Mouse (Mus musculus) hindbrain, embryonic 11.5 days (tissue): ENCODE data around the gene Krt12. TPM values are rescaled to one million over a fixed set of nuclear protein-coding genes. Genes with fewer than 3 reads are reported as not detected.

Source experiments
- ATAC-seq: fragments of 200-750 bp; cut with Nextera tagmentation; 2 replicates; pipeline ENCODE4 v1.8.0; 2017; ENCODE audit warnings: mild to moderate bottlenecking, moderate TSS enrichment, moderate library complexity; ENCODE audit not compliant: low FRiP score
- DNase-seq: peaks from one replicate; pipeline ENCODE4 v3.0.0-alpha.2; 2015; ENCODE audit warnings: low spot score
- H3K27ac ChIP-seq: fragments of 300-500 bp; sonication (generic); 2 replicates; pipeline ENCODE4 v1.5.1; 2014; ENCODE audit warnings: mild to moderate bottlenecking, low read depth, low read length
- H3K27me3 ChIP-seq: fragments of 300-500 bp; sonication (generic); 2 replicates; pipeline ENCODE4 v1.6.1; 2014; ENCODE audit warnings: mild to moderate bottlenecking, low read length, moderate library complexity, mixed read lengths; ENCODE audit not compliant: control insufficient read depth, insufficient read depth
- H3K36me3 ChIP-seq: fragments of 300-500 bp; sonication (generic); 2 replicates; pipeline ENCODE4 v1.6.1; 2014; ENCODE audit warnings: mild to moderate bottlenecking, low read length, moderate library complexity, mixed read lengths; ENCODE audit not compliant: control insufficient read depth, insufficient read depth
- H3K4me1 ChIP-seq: fragments of 300-500 bp; sonication (generic); replicated peaks from 2 replicates; pipeline ENCODE4 v1.6.1; 2014; ENCODE audit warnings: low read length, mixed read lengths; ENCODE audit not compliant: control insufficient read depth, insufficient read depth
- H3K4me2 ChIP-seq: fragments of 300-500 bp; sonication (generic); replicated peaks from 2 replicates; pipeline ENCODE4 v1.6.1; 2014; ENCODE audit warnings: mild to moderate bottlenecking, low read depth, low read length
- H3K4me3 ChIP-seq: fragments of 300-500 bp; sonication (generic); 2 replicates; pipeline ENCODE4 v1.5.1; 2014; ENCODE audit warnings: low read depth, low read length
- H3K9ac ChIP-seq: fragments of 300-500 bp; sonication (generic); 2 replicates; pipeline ENCODE4 v1.6.1; 2014; ENCODE audit warnings: low read depth, low read length
- H3K9me3 ChIP-seq: fragments of 300-500 bp; sonication (generic); 2 replicates; pipeline ENCODE4 v1.6.1; 2016; ENCODE audit warnings: low read length; ENCODE audit not compliant: control insufficient read depth
- WGBS: fragments of 180-500 bp; shearing (Covaris S2); extraction: QIAGEN DNeasy Blood & Tissue Kit; methylation state at CpG from one replicate; pipeline ENCODE4 v1.1.7; 2014; 5-methylcytosine and 5-hydroxymethylcytosine counted together
- polyA plus RNA-seq: library from polyadenylated mRNA; unstranded; fragments of >200 nt; fragmentation: Nextera tagmentation; extraction: Ambion mirVana; gene quantifications from 2 replicates; pipeline ENCODE4 v1.2.1, GENCODE M21; 2014

Gene Krt12
- polyA plus RNA-seq, 1 experiment from 2014 or later, result not detected

DNA sequence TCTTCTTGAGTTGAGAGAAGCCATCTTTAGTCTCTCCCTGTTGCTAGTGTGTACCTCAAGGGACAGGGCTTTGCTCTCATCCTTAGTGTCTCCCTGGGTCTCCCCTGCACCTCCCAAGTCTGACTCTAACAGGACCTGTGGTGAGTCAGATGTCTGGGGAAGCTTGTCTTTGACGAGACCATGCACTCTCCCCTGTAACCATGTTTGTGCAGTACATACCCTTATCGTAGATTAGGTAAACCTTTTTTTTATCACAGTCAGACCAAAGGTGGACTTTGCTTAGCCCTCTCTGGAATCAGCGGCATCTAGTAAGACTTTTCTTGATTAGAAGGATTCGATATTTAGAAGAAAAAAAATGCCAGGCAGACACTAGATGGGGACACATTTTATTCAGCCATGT, 32.0 kb upstream of the Krt12 start:
- whole genome bisulfite sequencing, result 90% methylated on average over 4 of the region's 4 CpGs
- H3K27ac ChIP-seq, result no peak overlapping the region
- ATAC-seq (no peak), DNase-seq (no peak)
- no peaks in the 10 kb centered on the region for H3K9me3 ChIP-seq
- no peaks in the 10 kb centered on the region for H3K36me3 ChIP-seq
- H3K4me1 ChIP-seq, result no peaks in the 10 kb centered on the region
- H3K27me3 ChIP-seq, result no peaks in the 10 kb centered on the region
- no peak overlapping the region for H3K4me3 ChIP-seq
- H3K4me2 ChIP-seq, result no peak overlapping the region
- no peak overlapping the region for H3K9ac ChIP-seq

DNA sequence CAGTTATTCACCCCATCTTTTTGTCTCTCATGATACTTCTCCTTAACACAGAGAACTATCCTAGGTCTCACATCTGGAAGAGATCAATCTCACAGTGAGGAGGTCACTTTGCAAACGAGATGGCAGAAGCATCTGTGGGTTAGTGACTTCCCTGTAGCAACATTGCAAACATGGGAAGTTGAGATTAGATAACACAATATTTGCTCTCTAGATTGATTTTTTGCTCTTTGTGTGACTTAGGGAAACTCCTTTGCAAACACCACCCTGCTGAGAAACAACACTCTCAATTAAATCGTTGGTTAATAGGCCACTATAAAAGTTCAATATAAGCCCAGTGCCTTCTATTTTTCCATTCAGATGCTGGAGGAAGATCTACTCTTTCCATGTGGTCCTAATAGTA, 26.7 kb upstream of the Krt12 start:
- DNase-seq (no peak), ATAC-seq (no peak)
- no peak overlapping the region for H3K4me2 ChIP-seq
- H3K27me3 ChIP-seq, result no peaks in the 10 kb centered on the region
- H3K27ac ChIP-seq, result no peak overlapping the region
- WGBS, result 75% methylated on average over 2 of the region's 2 CpGs
- H3K36me3 ChIP-seq, result no peaks in the 10 kb centered on the region
- no peaks in the 10 kb centered on the region for H3K9me3 ChIP-seq
- no peak overlapping the region for H3K9ac ChIP-seq
- H3K4me3 ChIP-seq, result no peak overlapping the region
- no peaks in the 10 kb centered on the region for H3K4me1 ChIP-seq

DNA sequence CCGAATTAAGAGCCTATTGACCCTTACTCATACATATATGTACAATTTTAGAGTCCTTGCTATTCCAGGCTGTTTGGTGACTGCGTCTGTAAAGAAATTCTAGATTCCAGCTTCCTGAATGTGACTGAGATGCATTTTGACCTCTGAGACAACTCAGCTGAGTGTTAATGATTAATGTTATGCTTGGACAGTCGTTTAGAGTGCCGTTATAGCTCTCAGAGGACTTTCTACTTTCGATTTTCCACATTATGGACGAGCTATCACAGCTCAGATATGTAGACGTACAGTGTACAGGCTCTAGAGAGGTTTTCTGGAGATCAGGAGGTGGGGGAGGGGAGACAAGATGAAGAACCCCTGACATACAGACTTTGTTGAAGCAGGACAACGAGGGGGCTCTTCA, 19.2 kb upstream of the Krt12 start:
- WGBS, result 76% methylated on average over 8 of the region's 8 CpGs
- ATAC-seq, result no peak

DNA sequence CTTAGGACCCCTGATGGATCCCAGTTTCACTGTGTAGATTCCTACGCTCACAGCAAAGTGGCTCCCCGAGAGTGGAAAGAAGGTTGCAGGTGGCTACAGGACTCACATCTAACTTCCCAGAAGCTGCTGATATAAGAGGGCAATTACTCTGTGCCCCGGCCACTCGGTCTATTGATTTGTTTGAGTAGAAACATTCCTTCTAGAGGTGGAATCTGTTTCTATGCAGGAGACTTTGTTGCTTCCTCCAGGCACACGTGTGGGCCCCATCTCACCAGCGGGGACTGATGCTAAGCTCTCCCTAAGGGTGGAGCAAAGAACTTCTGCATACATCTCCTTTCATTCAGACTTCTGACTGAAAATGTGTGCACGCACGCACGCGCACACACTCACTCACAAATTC, 17.4 kb upstream of the Krt12 start:
- WGBS, result 77% methylated on average over 10 of the region's 10 CpGs
- Histone ChIP-seq H3K9ac (no peak overlapping the region), H3K27ac (no peak overlapping the region), H3K4me1 (no peaks in the 10 kb centered on the region), H3K27me3 (no peaks in the 10 kb centered on the region), H3K9me3 (no peaks in the 10 kb centered on the region), H3K36me3 (no peaks in the 10 kb centered on the region), H3K4me2 (no peak overlapping the region), H3K4me3 (no peak overlapping the region)
- ATAC-seq (no peak), DNase-seq (no peak)

More for the DNA sequence above, 19.2 kb upstream of the Krt12 start:
- DNase-seq, result no peak
- Histone ChIP-seq H3K4me3 (no peak overlapping the region), H3K36me3 (no peaks in the 10 kb centered on the region), H3K4me2 (no peak overlapping the region), H3K4me1 (no peaks in the 10 kb centered on the region), H3K9me3 (no peaks in the 10 kb centered on the region), H3K9ac (no peak overlapping the region), H3K27me3 (no peaks in the 10 kb centered on the region), H3K27ac (no peak overlapping the region)

DNA sequence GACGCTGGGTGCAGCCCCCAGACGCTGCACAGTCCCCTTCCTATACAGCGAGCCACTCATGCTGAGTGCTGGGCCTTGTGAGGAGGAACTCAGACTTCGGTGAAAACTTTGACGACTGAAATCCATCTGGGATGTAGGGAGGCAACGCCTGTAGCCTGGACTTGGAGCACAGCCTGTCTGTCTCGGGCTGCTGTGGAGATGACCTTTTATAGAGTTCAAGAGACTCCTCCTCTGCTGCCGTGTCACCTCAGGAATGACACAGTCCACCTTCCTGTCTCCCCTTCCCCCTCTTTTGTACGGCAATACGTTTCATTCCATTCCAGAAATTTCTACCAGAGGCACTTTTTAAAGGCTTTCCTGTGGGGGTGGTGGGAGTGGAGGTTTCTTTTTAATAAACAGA, 15.9 kb upstream of the Krt12 start, which contains the start of gene Krt20:
Gene Krt20 (minus strand): TSS at position 179 of the 400 bp plus-strand sequence.
- Histone ChIP-seq H3K4me1 (no peaks in the 10 kb centered on the region), H3K4me2 (no peak within 1 kb of the TSS), H3K9ac (no peak within 1 kb of the TSS), H3K27me3 (no peaks in the 10 kb centered on the region), H3K36me3 (no peaks in the 10 kb centered on the region), H3K4me3 (no peak within 1 kb of the TSS), H3K9me3 (no peaks in the 10 kb centered on the region), H3K27ac (no peak within 1 kb of the TSS)
- WGBS, result 56% methylated on average over 10 of the region's 10 CpGs
- DNase-seq (no peak), ATAC-seq (no peak)

DNA sequence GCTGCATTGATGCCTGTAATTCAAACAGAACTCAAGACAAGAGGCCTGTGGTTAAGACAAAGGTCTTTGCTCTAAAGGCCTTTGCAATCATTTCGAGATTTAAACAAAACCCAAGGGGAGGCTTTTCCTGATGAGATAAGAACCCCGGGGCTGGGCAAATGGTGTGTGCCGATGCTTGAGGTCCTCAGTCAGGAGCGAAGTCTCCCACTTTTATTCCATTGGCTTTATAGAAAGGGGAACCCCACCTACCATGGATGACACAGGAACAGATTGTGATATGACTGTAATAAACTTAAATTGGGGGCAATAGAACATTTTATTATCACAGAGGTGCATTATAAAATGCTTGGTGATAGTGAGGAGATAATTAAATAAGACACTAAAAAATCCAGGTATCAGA, 14.6 kb upstream of the Krt12 start:
- Histone ChIP-seq H3K4me1 (no peaks in the 10 kb centered on the region), H3K4me3 (no peak overlapping the region), H3K9ac (no peak overlapping the region), H3K27ac (no peak overlapping the region), H3K4me2 (no peak overlapping the region), H3K9me3 (no peaks in the 10 kb centered on the region), H3K27me3 (no peaks in the 10 kb centered on the region), H3K36me3 (no peaks in the 10 kb centered on the region)
- DNase-seq, result no peak
- WGBS, result 81% methylated on average over 4 of the region's 4 CpGs
- no peak for ATAC-seq

DNA sequence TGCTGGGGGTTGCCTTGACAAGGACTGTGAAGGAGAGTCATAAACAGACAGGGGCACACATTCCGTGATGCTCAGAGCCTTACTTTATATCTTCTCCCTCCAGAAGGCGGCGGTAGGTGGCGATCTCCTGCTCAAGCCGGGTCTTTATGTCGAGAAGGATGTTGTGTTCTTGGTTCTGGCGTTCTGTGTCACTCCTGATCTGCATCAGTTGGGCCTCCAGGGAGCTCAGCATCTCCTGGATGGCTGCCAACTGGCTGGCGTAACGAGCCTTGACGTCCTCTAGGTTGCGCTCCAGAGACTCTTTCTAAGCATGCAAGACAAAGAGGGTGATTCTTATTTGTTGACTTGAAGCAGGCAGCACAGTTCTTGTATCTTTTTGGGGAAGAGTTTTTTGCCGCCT, 8.6 kb upstream of the Krt12 start:
- no peak overlapping the region for H3K27ac ChIP-seq
- DNase-seq, result peak; percentile 37
- H3K27me3 ChIP-seq, result no peaks in the 10 kb centered on the region
- no peaks in the 10 kb centered on the region for H3K4me1 ChIP-seq
- no peak overlapping the region for H3K4me3 ChIP-seq
- WGBS, result 51% methylated on average over 12 of the region's 12 CpGs
- ATAC-seq, result no peak
- H3K9ac ChIP-seq, result no peak overlapping the region
- H3K4me2 ChIP-seq, result no peak overlapping the region
- H3K9me3 ChIP-seq, result no peaks in the 10 kb centered on the region
- H3K36me3 ChIP-seq, result no peaks in the 10 kb centered on the region

DNA sequence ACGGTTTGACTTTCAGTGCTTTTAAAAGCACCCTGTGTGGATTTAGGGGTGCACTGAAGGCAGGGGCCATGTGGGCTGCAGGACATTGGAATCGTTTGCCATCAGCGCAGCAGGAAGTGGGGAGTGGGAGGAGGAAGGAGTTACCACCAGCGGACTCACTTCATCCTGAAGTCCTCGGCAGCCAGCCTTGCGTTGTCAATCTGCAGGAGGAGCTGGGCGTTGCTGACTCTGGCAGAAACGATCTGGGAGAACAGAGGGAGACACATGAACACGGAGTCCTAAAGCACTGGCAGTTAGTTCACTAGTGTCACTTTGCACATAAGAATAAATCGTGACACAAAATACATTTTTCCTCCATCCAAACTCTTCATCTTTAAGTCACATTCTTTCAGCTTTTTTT, 1.5 kb downstream of the Krt12 start:
- WGBS, result 58% methylated on average over 10 of the region's 10 CpGs

DNA sequence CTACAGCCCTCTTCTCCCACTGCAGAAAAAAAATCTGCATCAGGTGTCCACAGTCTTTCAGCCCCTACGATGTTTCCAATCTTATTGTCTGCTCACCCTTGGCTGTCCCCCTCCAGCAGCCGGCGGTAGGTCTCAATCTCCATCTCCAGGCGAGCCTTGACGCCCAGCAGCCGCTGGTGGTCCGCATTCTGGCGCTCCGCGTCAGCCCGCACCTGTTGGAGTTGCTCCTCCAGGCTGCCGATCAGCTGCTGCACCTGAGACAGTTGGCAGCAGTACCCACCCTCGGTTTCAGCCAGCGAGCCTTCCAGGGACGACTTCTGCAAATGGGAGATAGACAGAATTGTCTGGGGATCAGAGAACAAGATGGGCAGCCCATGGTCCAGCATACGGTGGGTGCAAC, 4.2 kb downstream of the Krt12 start:
- no peak for ATAC-seq
- Histone ChIP-seq H3K4me1 (no peaks in the 10 kb centered on the region), H3K4me3 (no peak overlapping the region), H3K27me3 (no peaks in the 10 kb centered on the region), H3K27ac (no peak overlapping the region), H3K4me2 (no peak overlapping the region), H3K36me3 (no peaks in the 10 kb centered on the region), H3K9me3 (no peaks in the 10 kb centered on the region), H3K9ac (no peak overlapping the region)
- no peak for DNase-seq
- WGBS, result 65% methylated on average over 16 of the region's 16 CpGs

More for the DNA sequence above, 1.5 kb downstream of the Krt12 start:
- Histone ChIP-seq H3K4me2 (no peak overlapping the region), H3K27me3 (no peaks in the 10 kb centered on the region), H3K4me3 (no peak overlapping the region), H3K27ac (no peak overlapping the region), H3K4me1 (no peaks in the 10 kb centered on the region), H3K9ac (no peak overlapping the region), H3K9me3 (no peaks in the 10 kb centered on the region), H3K36me3 (no peaks in the 10 kb centered on the region)
- DNase-seq (no peak), ATAC-seq (no peak)
